Mouse (Mus musculus) CH12.LX (cell line): ENCODE results near the gene Fer. TPM values are rescaled to one million over a fixed set of nuclear protein-coding genes. Genes with fewer than 3 reads are reported as not detected.

Source experiments
- DNase-seq: peaks from one replicate; pipeline ENCODE4 v3.0.0-alpha.2; 2013; ENCODE audit errors: extremely low read depth
- H3K27ac ChIP-seq: 2 replicates; pipeline ENCODE4 v1.5.1; 2012; ENCODE audit warnings: low read depth, mild to moderate bottlenecking, control low read depth, moderate library complexity; ENCODE audit not compliant: insufficient read depth
- H3K27me3 ChIP-seq: replicated peaks from 2 replicates; pipeline ENCODE3; 2012; ENCODE audit warnings: inconsistent platforms
- H3K36me3 ChIP-seq, 2 experiments: replicated peaks in 1 of 2; 2 replicates each; pipeline versions ENCODE3 to v1.6.1; 2012; ENCODE audit warnings: inconsistent platforms in 1 of 2, low read length in 1 of 2, mild to moderate bottlenecking in 1 of 2, mixed read lengths in 1 of 2, moderate library complexity in 1 of 2; ENCODE audit not compliant: control insufficient read depth in 1 of 2, insufficient read depth in 1 of 2
- H3K4me1 ChIP-seq, 2 experiments: 2 replicates each; pipeline ENCODE4 v1.6.1; 2012; ENCODE audit warnings: inconsistent platforms in 1 of 2, moderate library complexity in 1 of 2; ENCODE audit not compliant: insufficient read depth in 2 of 2, control insufficient read depth in 1 of 2
- H3K4me2 ChIP-seq: 2 replicates; pipeline ENCODE4 v1.6.1; 2012; ENCODE audit warnings: low read depth, mild to moderate bottlenecking, control low read depth; ENCODE audit not compliant: poor library complexity, insufficient read depth, severe bottlenecking
- H3K4me3 ChIP-seq, 3 experiments: fragments of 150-350 bp in 1 of 3; sonication (generic) in 1 of 3; replicated peaks in 1 of 3; 2 replicates each; pipeline versions ENCODE3 to v1.5.1; 2011 to 2012; ENCODE audit warnings: low read depth in 2 of 3, low read length in 2 of 3, mild to moderate bottlenecking in 2 of 3, moderate library complexity in 2 of 3, control low read depth in 1 of 3, improper control_type of control experiment in 1 of 3, inconsistent platforms in 1 of 3, mixed read lengths in 1 of 3; ENCODE audit not compliant: poor library complexity in 1 of 3
- H3K79me2 ChIP-seq: replicated peaks from 2 replicates; pipeline ENCODE4 v1.6.1; 2012; ENCODE audit warnings: mild to moderate bottlenecking, moderate library complexity; ENCODE audit not compliant: control insufficient read depth, poor library complexity, insufficient read depth, severe bottlenecking; ENCODE audit errors: extremely low read depth
- H3K9ac ChIP-seq: 2 replicates; pipeline ENCODE4 v1.6.1; 2012; ENCODE audit warnings: low read depth, mild to moderate bottlenecking, control low read depth, moderate library complexity; ENCODE audit not compliant: insufficient read depth
- H3K9me3 ChIP-seq: replicated peaks from 2 replicates; pipeline ENCODE3; 2012; ENCODE audit warnings: low read length, inconsistent platforms, mixed read lengths
- CHD1 ChIP-seq: IDR thresholded peaks from 2 replicates; pipeline ENCODE4 v1.6.1; 2012; ENCODE audit warnings: low read depth, low read length, improper control_type of control experiment, inconsistent platforms
- CTCF ChIP-seq, 2 experiments: IDR thresholded peaks in 1 of 2; conservative IDR thresholded peaks in 1 of 2; 2 replicates each; pipeline ENCODE4 v1.5.1; 2011 to 2012; ENCODE audit warnings: low read depth in 2 of 2, low read length in 2 of 2, improper control_type of control experiment in 1 of 2, inconsistent platforms in 1 of 2, mild to moderate bottlenecking in 1 of 2, moderate library complexity in 1 of 2
- E2F4 ChIP-seq: IDR thresholded peaks from 2 replicates; pipeline ENCODE4 v1.6.1; 2011; ENCODE audit warnings: low read depth, low read length, improper control_type of control experiment; ENCODE audit not compliant: insufficient replicate concordance
- ELF1 ChIP-seq: IDR thresholded peaks from 2 replicates; pipeline ENCODE4 v1.6.1; 2014; ENCODE audit warnings: low read depth, mild to moderate bottlenecking, inconsistent platforms, low read length, improper control_type of control experiment
- EP300 ChIP-seq: IDR thresholded peaks from 2 replicates; pipeline ENCODE4 v1.6.1; 2011; ENCODE audit warnings: low read length, improper control_type of control experiment
- ETS1 ChIP-seq: conservative IDR thresholded peaks from 2 replicates; pipeline ENCODE4 v1.6.1; 2012; ENCODE audit warnings: low read depth, mild to moderate bottlenecking, inconsistent platforms, low read length, improper control_type of control experiment, moderate library complexity
- JUN ChIP-seq: IDR thresholded peaks from 2 replicates; pipeline ENCODE4 v1.6.1; 2011; ENCODE audit warnings: low read depth, mild to moderate bottlenecking, low read length, improper control_type of control experiment, moderate library complexity; ENCODE audit not compliant: insufficient read depth
- JUND ChIP-seq: conservative IDR thresholded peaks from 2 replicates; pipeline ENCODE4 v1.6.1; 2011; ENCODE audit warnings: low read depth, low read length, improper control_type of control experiment
- MAFK ChIP-seq: IDR thresholded peaks from 2 replicates; pipeline ENCODE4 v1.6.1; 2011; ENCODE audit warnings: low read length, improper control_type of control experiment; ENCODE audit not compliant: insufficient replicate concordance
- MAX ChIP-seq: IDR thresholded peaks from 2 replicates; pipeline ENCODE4 v1.6.1; 2011; ENCODE audit warnings: low read length, improper control_type of control experiment
- MAZ ChIP-seq: IDR thresholded peaks from 2 replicates; pipeline ENCODE4 v1.6.1; 2012; ENCODE audit warnings: low read depth, mild to moderate bottlenecking, inconsistent platforms, low read length, improper control_type of control experiment, moderate library complexity
- MEF2A ChIP-seq: IDR thresholded peaks from 2 replicates; pipeline ENCODE4 v1.6.1; 2014; ENCODE audit warnings: low read depth, mild to moderate bottlenecking, inconsistent platforms, low read length, improper control_type of control experiment, borderline replicate concordance
- MXI1 ChIP-seq: IDR thresholded peaks from 2 replicates; pipeline ENCODE4 v1.6.1; 2011; ENCODE audit warnings: mild to moderate bottlenecking, low read depth, low read length, improper control_type of control experiment
- MYC ChIP-seq: IDR thresholded peaks from 2 replicates; pipeline ENCODE4 v1.6.1; 2011; ENCODE audit warnings: low read depth, mild to moderate bottlenecking, improper control_type of control experiment, low read length
- NELFE ChIP-seq: IDR thresholded peaks from 2 replicates; pipeline ENCODE4 v1.6.1; 2011; ENCODE audit warnings: low read depth, low read length, improper control_type of control experiment
- POLR2A ChIP-seq: IDR thresholded peaks from 2 replicates; pipeline ENCODE4 v1.6.1; 2011; ENCODE audit warnings: low read depth, mild to moderate bottlenecking, improper control_type of control experiment, low read length
- SIN3A ChIP-seq: IDR thresholded peaks from 2 replicates; pipeline ENCODE4 v1.6.1; 2012; ENCODE audit warnings: low read length, improper control_type of control experiment, inconsistent platforms
- TBP ChIP-seq: conservative IDR thresholded peaks from 2 replicates; pipeline ENCODE4 v1.6.1; 2011; ENCODE audit warnings: low read depth, low read length, improper control_type of control experiment
- TCF12 ChIP-seq: IDR thresholded peaks from 2 replicates; pipeline ENCODE4 v1.6.1; 2014; ENCODE audit warnings: low read depth, mild to moderate bottlenecking, inconsistent platforms, low read length, improper control_type of control experiment
- UBTF ChIP-seq: IDR thresholded peaks from 2 replicates; pipeline ENCODE4 v1.6.1; 2012; ENCODE audit warnings: low read depth, mild to moderate bottlenecking, inconsistent platforms, low read length, improper control_type of control experiment, moderate library complexity
- USF2 ChIP-seq: conservative IDR thresholded peaks from 2 replicates; pipeline ENCODE4 v1.6.1; 2011; ENCODE audit warnings: low read depth, low read length, improper control_type of control experiment
- ZC3H11A ChIP-seq: IDR thresholded peaks from 2 replicates; pipeline ENCODE4 v1.6.1; 2012; ENCODE audit warnings: low read depth, mild to moderate bottlenecking, inconsistent platforms, low read length, improper control_type of control experiment
- ZKSCAN1 ChIP-seq: IDR thresholded peaks from 2 replicates; pipeline ENCODE4 v1.6.1; 2012; ENCODE audit warnings: low read depth, inconsistent platforms, low read length, improper control_type of control experiment, borderline replicate concordance
- ZNF384 ChIP-seq: IDR thresholded peaks from 2 replicates; pipeline ENCODE4 v1.6.1; 2012; ENCODE audit warnings: low read depth, low read length, improper control_type of control experiment, inconsistent platforms
- dilution Hi-C: fragments of 300-500 bp; cut with MboI; formaldehyde crosslinking; loops from 2 replicates; pipeline ENCODE4 v1.14.3; 2020; ENCODE audit warnings: low sequenced_read_pairs; ENCODE audit not compliant: extremely low pct_unique_long_range_greater_than_20kb, extremely low pct_ligation_motif_present
- in situ Hi-C: fragments of 300-500 bp; cut with MboI; formaldehyde crosslinking; loops from 3 replicates; pipeline ENCODE4 v1.14.3; 2019; ENCODE audit warnings: low sequenced_read_pairs, low pct_ligation_motif_present, low pct_unique_long_range_greater_than_20kb, mixed read lengths
- polyA plus RNA-seq: library from polyadenylated mRNA; unstranded; fragments of >175 nt; gene quantifications from 2 replicates; pipeline ENCODE4 v1.2.1, GENCODE M21; 2012; ENCODE audit warnings: low read depth; ENCODE audit not compliant: insufficient read length
- total RNA-seq, 2 experiments: library from RNA; depleted of rRNA; stranded (reverse); fragments of 300-350 nt in 1 of 2; fragments of >200 nt in 1 of 2; gene quantifications; 2 replicates each; pipeline ENCODE4 v1.2.3; 2012 to 2014

Gene Fer
- total and polyA plus RNA-seq, 3 experiments, result 4.3 to 4.9 (median 4.5) TPM

GRCm38 (mm10) chr17:63967091-63967490, 104.2 kb downstream of the Fer start:
- Histone ChIP-seq H3K36me3 (no peaks in the 10 kb centered on the region), H3K9me3 (no peaks in the 10 kb centered on the region), H3K4me1 (peaks cover 0 to 26% of the 10 kb centered on the region in 2 experiments; a peak in 2 of 4 replicates), H3K9ac (no peak overlapping the region), H3K4me2 (no peak overlapping the region), H3K79me2 (no peaks in the 10 kb centered on the region), H3K4me3 (no peak overlapping the region), H3K27ac (no peak overlapping the region), H3K27me3 (no peaks in the 10 kb centered on the region)
- in situ Hi-C loops (loop anchor here (25.0 kb wide), 1 partner anchor 420 kb away; no protein-coding TSS in a partner anchor), dilution Hi-C loops (no loop called here)
- no peak for TF ChIP-seq CHD1
- no peak for TF ChIP-seq ZC3H11A
- TF ChIP-seq TCF12, result no peak
- TF ChIP-seq EP300, result no peak
- TF ChIP-seq MAZ, result no peak
- TF ChIP-seq TBP, result no peak
- no peak for TF ChIP-seq NELFE
- TF ChIP-seq MAFK, result no peak
- TF ChIP-seq MEF2A, result no peak
- no peak for TF ChIP-seq USF2
- DNase-seq, result no peak

DNA sequence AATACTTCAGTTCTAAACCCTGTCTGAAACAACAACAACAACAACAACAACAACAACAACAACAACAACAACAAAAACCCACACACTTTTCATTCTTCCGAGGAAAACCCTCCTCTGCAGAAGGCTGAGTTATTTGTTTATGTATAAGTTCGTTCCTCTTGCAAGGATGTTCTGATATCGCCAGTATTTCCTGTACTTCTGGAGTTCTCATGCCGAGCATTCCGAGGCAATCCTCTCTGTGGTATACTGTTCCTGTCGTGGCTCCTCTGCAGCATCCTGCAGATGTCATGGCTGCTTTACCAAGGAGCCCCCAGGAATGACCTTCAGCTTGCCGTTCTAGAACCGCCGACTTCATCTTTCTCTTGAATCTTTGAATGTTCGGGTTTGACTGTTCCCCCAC, 106.6 kb downstream of the Fer start:
- Histone ChIP-seq H3K9ac (no peak overlapping the region), H3K27ac (no peak overlapping the region), H3K4me3 (no peak overlapping the region), H3K4me1 (peaks cover 0 to 18% of the 10 kb centered on the region in 2 experiments; a peak in 2 of 4 replicates), H3K27me3 (no peaks in the 10 kb centered on the region), H3K4me2 (no peak overlapping the region), H3K36me3 (no peaks in the 10 kb centered on the region), H3K79me2 (no peaks in the 10 kb centered on the region), H3K9me3 (no peaks in the 10 kb centered on the region)
- in situ Hi-C loops (loop anchor here (25.0 kb wide), 1 partner anchor 418 kb away; no protein-coding TSS in a partner anchor), dilution Hi-C loops (no loop called here)
- TF ChIP-seq ETS1, result no peak
- TF ChIP-seq TCF12, result no peak
- no peak for TF ChIP-seq E2F4
- TF ChIP-seq ELF1, result no peak
- no peak for TF ChIP-seq JUND
- TF ChIP-seq MXI1, result no peak
- no peak for TF ChIP-seq JUN
- no peak for TF ChIP-seq EP300
- TF ChIP-seq MYC, result no peak
- no peak for TF ChIP-seq MAX
- no peak for TF ChIP-seq NELFE
- no peak for TF ChIP-seq ZNF384
- TF ChIP-seq CTCF (conservative IDR thresholded peaks at IDR 0.05 in 1 of 2, IDR thresholded peaks at IDR 0.05 in 1 of 2; ENCODE audit: low read depth in 2 of 2, low read length in 2 of 2), result no peak
- no peak for TF ChIP-seq ZKSCAN1
- no peak for TF ChIP-seq POLR2A
- TF ChIP-seq UBTF, result no peak
- no peak for TF ChIP-seq CHD1
- TF ChIP-seq SIN3A, result no peak
- no peak for DNase-seq
